Mouse (Mus musculus): ENCODE measurements at regions not wholly inside any gene's neighbourhood (a gene's known extent, or its start where the extent isn't known, plus 50 kb on each side); places are given as distances from the start of the nearest gene placed in this dataset.

GRCm38 (mm10) chr12:14302366-14302930, 150.6 kb upstream of the Fam84a start:
- no peak for DNase-seq (ENCODE audit: low spot score, missing footprints)
- no peaks in the 10 kb centered on the region for H3K4me1 ChIP-seq (ENCODE audit: control insufficient read depth, insufficient read depth, low read length)
- no peak overlapping the region for H3K4me2 ChIP-seq
- 80% methylated on average over 2 of the region's 2 CpGs for WGBS
- H3K36me3 ChIP-seq (ENCODE audit: control insufficient read depth, insufficient read depth, low read length): no peaks in the 10 kb centered on the region
- no peak for ATAC-seq (ENCODE audit: low FRiP score)
- H3K27ac ChIP-seq (ENCODE audit: low read depth, low read length): no peak overlapping the region
- H3K9ac ChIP-seq (ENCODE audit: low read length): no peak overlapping the region
- no peak overlapping the region for H3K4me3 ChIP-seq (ENCODE audit: low read depth, low read length)
- H3K9me3 ChIP-seq (ENCODE audit: control insufficient read depth, low read length): no peaks in the 10 kb centered on the region
- no peaks in the 10 kb centered on the region for H3K27me3 ChIP-seq (ENCODE audit: control insufficient read depth, insufficient read depth, low read length)

DNA sequence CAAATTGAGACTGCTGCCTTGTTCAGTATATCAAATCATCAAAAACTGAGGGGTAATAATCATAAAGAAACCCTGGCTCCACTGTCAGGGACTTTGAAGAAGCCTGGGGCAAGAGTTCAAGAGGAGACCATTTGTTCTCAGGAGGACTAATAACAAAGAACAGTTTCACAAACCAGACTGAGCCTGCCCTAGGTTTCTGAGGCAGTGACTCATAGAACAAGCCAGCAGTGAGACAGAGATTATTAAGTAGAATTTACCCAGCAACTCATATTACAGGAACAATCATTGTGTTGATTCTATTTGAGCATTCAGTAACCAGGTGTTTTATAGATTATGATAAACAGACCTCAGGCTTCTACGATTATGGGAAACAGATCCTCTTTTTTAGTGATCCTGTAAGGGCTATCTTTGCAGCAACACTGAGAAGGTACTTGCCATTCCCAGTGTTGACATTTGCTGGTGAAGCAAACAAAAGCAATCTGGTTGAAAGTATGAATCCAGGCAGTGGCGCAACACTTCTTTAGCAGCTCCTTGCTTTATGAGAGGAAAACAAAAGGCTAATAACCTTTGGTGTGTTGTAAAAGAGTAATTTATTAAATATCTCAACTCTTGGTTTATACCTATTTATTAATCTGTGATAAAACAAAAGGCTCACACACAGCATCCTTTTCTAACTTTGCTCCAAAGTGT, 150.0 kb upstream of the Fam84a start:
- Histone ChIP-seq H3K36me3 (ENCODE audit: control insufficient read depth, insufficient read depth, low read length) (no peaks in the 10 kb centered on the region), H3K9ac (ENCODE audit: low read length) (no peak overlapping the region), H3K4me1 (ENCODE audit: control insufficient read depth, insufficient read depth, low read length) (no peaks in the 10 kb centered on the region), H3K9me3 (ENCODE audit: control insufficient read depth, low read length) (no peaks in the 10 kb centered on the region), H3K27me3 (ENCODE audit: control insufficient read depth, insufficient read depth, low read length) (no peaks in the 10 kb centered on the region), H3K4me2 (no peak overlapping the region), H3K4me3 (ENCODE audit: low read depth, low read length) (no peak overlapping the region), H3K27ac (ENCODE audit: low read depth, low read length) (no peak overlapping the region)
- 86% methylated on average over 2 of the region's 2 CpGs for WGBS
- DNase-seq (ENCODE audit: low spot score, missing footprints): no peak
- no peak for ATAC-seq (ENCODE audit: low FRiP score)

GRCm38 (mm10) chr12:14292083-14292482, 140.2 kb upstream of the Fam84a start:
- Histone ChIP-seq H3K4me3 (ENCODE audit: low read depth, low read length) (no peak overlapping the region), H3K27ac (ENCODE audit: low read depth, low read length) (no peak overlapping the region), H3K27me3 (ENCODE audit: control insufficient read depth, insufficient read depth, low read length) (no peaks in the 10 kb centered on the region), H3K4me2 (no peak overlapping the region), H3K4me1 (ENCODE audit: control insufficient read depth, insufficient read depth, low read length) (no peaks in the 10 kb centered on the region), H3K36me3 (ENCODE audit: control insufficient read depth, insufficient read depth, low read length) (no peaks in the 10 kb centered on the region), H3K9me3 (ENCODE audit: control insufficient read depth, low read length) (no peaks in the 10 kb centered on the region), H3K9ac (ENCODE audit: low read length) (no peak overlapping the region)
- ATAC-seq (ENCODE audit: low FRiP score) (no peak), DNase-seq (ENCODE audit: low spot score, missing footprints) (peak; percentile 57)
- WGBS: 76% methylated on average over 3 of the region's 3 CpGs

GRCm38 (mm10) chr12:14287657-14288056, 135.8 kb upstream of the Fam84a start:
- 92% methylated on average over 2 of the region's 2 CpGs for WGBS

GRCm38 (mm10) chr12:14286676-14287075, 134.8 kb upstream of the Fam84a start:
- H3K27ac ChIP-seq (ENCODE audit: low read depth, low read length): no peak overlapping the region
- H3K36me3 ChIP-seq (ENCODE audit: control insufficient read depth, insufficient read depth, low read length): no peaks in the 10 kb centered on the region
- H3K4me1 ChIP-seq (ENCODE audit: control insufficient read depth, insufficient read depth, low read length): no peaks in the 10 kb centered on the region
- no peaks in the 10 kb centered on the region for H3K9me3 ChIP-seq (ENCODE audit: control insufficient read depth, low read length)
- no peaks in the 10 kb centered on the region for H3K27me3 ChIP-seq (ENCODE audit: control insufficient read depth, insufficient read depth, low read length)
- WGBS: 92% methylated on average over 1 of the region's 1 CpGs
- DNase-seq (ENCODE audit: low spot score, missing footprints): no peak
- H3K9ac ChIP-seq (ENCODE audit: low read length): no peak overlapping the region
- ATAC-seq (ENCODE audit: low FRiP score): no peak
- H3K4me2 ChIP-seq: no peak overlapping the region
- no peak overlapping the region for H3K4me3 ChIP-seq (ENCODE audit: low read depth, low read length)

More at GRCm38 (mm10) chr12:14287657-14288056, 135.8 kb upstream of the Fam84a start:
- ATAC-seq (ENCODE audit: low FRiP score) (no peak), DNase-seq (ENCODE audit: low spot score, missing footprints) (no peak)
- H3K4me2 ChIP-seq: no peak overlapping the region
- no peak overlapping the region for H3K27ac ChIP-seq (ENCODE audit: low read depth, low read length)
- no peaks in the 10 kb centered on the region for H3K9me3 ChIP-seq (ENCODE audit: control insufficient read depth, low read length)
- no peak overlapping the region for H3K9ac ChIP-seq (ENCODE audit: low read length)
- H3K27me3 ChIP-seq (ENCODE audit: control insufficient read depth, insufficient read depth, low read length): no peaks in the 10 kb centered on the region
- no peak overlapping the region for H3K4me3 ChIP-seq (ENCODE audit: low read depth, low read length)
- H3K4me1 ChIP-seq (ENCODE audit: control insufficient read depth, insufficient read depth, low read length): no peaks in the 10 kb centered on the region
- H3K36me3 ChIP-seq (ENCODE audit: control insufficient read depth, insufficient read depth, low read length): no peaks in the 10 kb centered on the region

- no peaks in the 10 kb centered on the region for H3K27me3 ChIP-seq (ENCODE audit: control insufficient read depth, insufficient read depth, low read length)
- peak; percentile 47 for DNase-seq (ENCODE audit: low spot score, missing footprints)
- no peaks in the 10 kb centered on the region for H3K9me3 ChIP-seq (ENCODE audit: control insufficient read depth, low read length)
- H3K4me2 ChIP-seq: no peak overlapping the region
- H3K4me1 ChIP-seq (ENCODE audit: control insufficient read depth, insufficient read depth, low read length): no peaks in the 10 kb centered on the region
- H3K27ac ChIP-seq (ENCODE audit: low read depth, low read length): no peak overlapping the region
- no peaks in the 10 kb centered on the region for H3K36me3 ChIP-seq (ENCODE audit: control insufficient read depth, insufficient read depth, low read length)
- ATAC-seq (ENCODE audit: low FRiP score): no peak
- no peak overlapping the region for H3K9ac ChIP-seq (ENCODE audit: low read length)
- 92% methylated on average over 2 of the region's 2 CpGs for WGBS
- no peak overlapping the region for H3K4me3 ChIP-seq (ENCODE audit: low read depth, low read length)
Observed at GRCm38 (mm10) chr12:14285870-14286535, 134.1 kb upstream of the Fam84a start.

GRCm38 (mm10) chr12:14283106-14283692, 131.3 kb upstream of the Fam84a start:
- no peak overlapping the region for H3K27ac ChIP-seq (ENCODE audit: low read depth, low read length)
- no peak overlapping the region for H3K4me2 ChIP-seq
- H3K9ac ChIP-seq (ENCODE audit: low read length): no peak overlapping the region
- no peak overlapping the region for H3K4me3 ChIP-seq (ENCODE audit: low read depth, low read length)
- H3K4me1 ChIP-seq (ENCODE audit: control insufficient read depth, insufficient read depth, low read length): no peaks in the 10 kb centered on the region
- H3K9me3 ChIP-seq (ENCODE audit: control insufficient read depth, low read length): no peaks in the 10 kb centered on the region
- DNase-seq (ENCODE audit: low spot score, missing footprints) (peak; percentile 69), ATAC-seq (ENCODE audit: low FRiP score) (no peak)
- no peaks in the 10 kb centered on the region for H3K36me3 ChIP-seq (ENCODE audit: control insufficient read depth, insufficient read depth, low read length)
- H3K27me3 ChIP-seq (ENCODE audit: control insufficient read depth, insufficient read depth, low read length): no peaks in the 10 kb centered on the region
- 41% methylated on average over 4 of the region's 4 CpGs for WGBS

DNA sequence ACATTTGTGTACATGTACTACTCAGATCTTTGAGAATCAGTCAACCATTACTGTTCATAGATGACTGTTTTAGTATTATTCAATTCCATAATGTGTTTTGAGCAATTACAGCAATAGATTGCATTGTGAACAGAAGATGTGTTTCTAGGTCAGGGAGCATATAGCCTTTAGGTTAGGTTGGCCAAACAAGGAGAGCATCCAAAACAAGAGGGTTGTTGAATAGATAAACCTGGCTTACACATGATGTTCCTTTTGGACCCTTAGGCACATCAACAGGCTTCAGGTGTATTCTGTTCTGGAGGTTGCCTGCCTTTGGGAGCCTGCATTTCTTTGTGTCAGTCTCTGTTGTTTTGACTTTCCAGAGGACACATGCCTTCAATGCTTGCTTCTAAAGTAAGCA, 123.4 kb upstream of the Fam84a start:
- H3K27me3 ChIP-seq (ENCODE audit: control insufficient read depth, insufficient read depth, low read length): no peaks in the 10 kb centered on the region
- no peak for DNase-seq (ENCODE audit: low spot score, missing footprints)
- H3K4me2 ChIP-seq: no peak overlapping the region
- H3K9me3 ChIP-seq (ENCODE audit: control insufficient read depth, low read length): no peaks in the 10 kb centered on the region
- no peaks in the 10 kb centered on the region for H3K4me1 ChIP-seq (ENCODE audit: control insufficient read depth, insufficient read depth, low read length)
- H3K36me3 ChIP-seq (ENCODE audit: control insufficient read depth, insufficient read depth, low read length): no peaks in the 10 kb centered on the region
- no peak overlapping the region for H3K4me3 ChIP-seq (ENCODE audit: low read depth, low read length)
- no peak overlapping the region for H3K9ac ChIP-seq (ENCODE audit: low read length)
- no peak for ATAC-seq (ENCODE audit: low FRiP score)
- H3K27ac ChIP-seq (ENCODE audit: low read depth, low read length): no peak overlapping the region

GRCm38 (mm10) chr12:14274796-14275195, 122.9 kb upstream of the Fam84a start:
- ATAC-seq (ENCODE audit: low FRiP score): no peak
- Histone ChIP-seq H3K9ac (ENCODE audit: low read length) (no peak overlapping the region), H3K4me1 (ENCODE audit: control insufficient read depth, insufficient read depth, low read length) (no peaks in the 10 kb centered on the region), H3K4me2 (no peak overlapping the region), H3K36me3 (ENCODE audit: control insufficient read depth, insufficient read depth, low read length) (no peaks in the 10 kb centered on the region), H3K9me3 (ENCODE audit: control insufficient read depth, low read length) (no peaks in the 10 kb centered on the region), H3K27ac (ENCODE audit: low read depth, low read length) (no peak overlapping the region), H3K27me3 (ENCODE audit: control insufficient read depth, insufficient read depth, low read length) (no peaks in the 10 kb centered on the region), H3K4me3 (ENCODE audit: low read depth, low read length) (no peak overlapping the region)
- no peak for DNase-seq (ENCODE audit: low spot score, missing footprints)
- WGBS: 85% methylated on average over 5 of the region's 5 CpGs

Measured in midbrain, embryonic 11.5 days (tissue).